Mouse (Mus musculus): ENCODE data around the gene 4930579F01Rik. TPM values are rescaled to one million over a fixed set of nuclear protein-coding genes. Genes with fewer than 3 reads are reported as not detected.

The 4930579F01Rik gene
- polyA plus RNA-seq, 1 experiment from 2014 or later = 0.22 TPM

DNA sequence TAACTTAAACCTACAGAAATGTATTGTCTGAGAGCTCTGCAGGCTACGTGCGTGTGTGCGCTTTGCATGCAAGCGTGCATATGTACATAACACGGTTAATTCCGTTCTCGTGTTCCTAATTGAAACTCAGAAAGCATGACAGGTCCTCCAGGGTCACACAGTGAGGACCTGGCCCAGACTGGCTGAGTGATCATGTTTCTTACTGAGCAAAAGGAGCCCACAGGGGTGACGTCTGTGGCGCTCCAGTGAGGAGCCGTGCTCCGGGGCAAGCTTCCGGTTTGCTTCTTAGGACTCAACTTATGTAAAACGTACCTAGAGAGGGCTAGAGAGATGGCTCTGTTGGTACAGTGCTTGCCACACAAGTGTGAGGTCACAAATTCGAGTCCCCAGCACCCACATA lies 3.5 kb upstream of the 4930579F01Rik start:
- TF ChIP-seq EP300 (optimal IDR thresholded peaks at IDR 0.05) (no peak), CTCF (IDR thresholded peaks at IDR 0.05; ENCODE audit: low read depth) (no peak)
- Histone ChIP-seq H3K27me3 (ENCODE audit: control insufficient read depth, insufficient read depth, low read length) (no peaks in the 10 kb centered on the region), H3K27ac (replicated peaks) (no peak overlapping the region), H3K9ac (ENCODE audit: low read length) (no peak overlapping the region), H3K36me3 (ENCODE audit: control insufficient read depth, insufficient read depth, low read length) (no peaks in the 10 kb centered on the region), H3K9me3 (ENCODE audit: control insufficient read depth, low read length) (no peaks in the 10 kb centered on the region), H3K4me1 (replicated peaks; ENCODE audit: control insufficient read depth, insufficient read depth) (no peaks in the 10 kb centered on the region), H3K4me2 (replicated peaks; ENCODE audit: low read depth) (no peak overlapping the region), H3K4me3 (ENCODE audit: low read depth, low read length) (no peak overlapping the region)
- 85% methylated on average over 14 of the region's 14 CpGs for WGBS
- DNase-seq (ENCODE audit: low spot score) = no peak
- ATAC-seq (ENCODE audit: low FRiP score, low TSS enrichment) = no peak

DNA sequence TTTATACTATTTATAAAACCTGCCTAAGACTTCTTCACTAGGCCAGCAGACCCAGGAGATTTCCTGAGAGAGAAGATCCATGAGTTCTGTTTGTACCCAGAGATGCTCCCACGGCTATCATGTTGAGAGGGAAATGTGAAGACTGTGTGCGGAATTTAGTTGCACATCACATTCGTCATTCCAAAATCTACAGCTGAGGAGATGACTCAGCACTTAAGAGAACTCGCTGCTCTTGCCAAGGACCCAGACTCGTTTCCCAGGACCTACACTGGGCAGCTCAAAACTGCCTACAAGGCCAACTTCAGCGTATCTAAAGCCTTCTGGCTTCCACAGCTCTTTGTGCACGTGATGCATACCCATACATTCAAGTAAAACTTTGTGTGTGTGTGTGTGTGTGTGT lies 1.4 kb downstream of the 4930579F01Rik start:
- Histone ChIP-seq H3K36me3 (ENCODE audit: control insufficient read depth, insufficient read depth, low read length) (no peaks in the 10 kb centered on the region), H3K4me2 (replicated peaks; ENCODE audit: low read depth) (no peak overlapping the region), H3K9me3 (ENCODE audit: control insufficient read depth, low read length) (no peaks in the 10 kb centered on the region), H3K27me3 (ENCODE audit: control insufficient read depth, insufficient read depth, low read length) (no peaks in the 10 kb centered on the region), H3K4me1 (replicated peaks; ENCODE audit: control insufficient read depth, insufficient read depth) (no peaks in the 10 kb centered on the region), H3K9ac (ENCODE audit: low read length) (no peak overlapping the region), H3K27ac (replicated peaks) (no peak overlapping the region), H3K4me3 (ENCODE audit: low read depth, low read length) (no peak overlapping the region)
- no peak for DNase-seq (ENCODE audit: low spot score)
- ATAC-seq (ENCODE audit: low FRiP score, low TSS enrichment) = no peak
- no peak for TF ChIP-seq EP300 (optimal IDR thresholded peaks at IDR 0.05)
- no peak for TF ChIP-seq CTCF (IDR thresholded peaks at IDR 0.05; ENCODE audit: low read depth)
- WGBS = 59% methylated on average over 7 of the region's 7 CpGs

DNA sequence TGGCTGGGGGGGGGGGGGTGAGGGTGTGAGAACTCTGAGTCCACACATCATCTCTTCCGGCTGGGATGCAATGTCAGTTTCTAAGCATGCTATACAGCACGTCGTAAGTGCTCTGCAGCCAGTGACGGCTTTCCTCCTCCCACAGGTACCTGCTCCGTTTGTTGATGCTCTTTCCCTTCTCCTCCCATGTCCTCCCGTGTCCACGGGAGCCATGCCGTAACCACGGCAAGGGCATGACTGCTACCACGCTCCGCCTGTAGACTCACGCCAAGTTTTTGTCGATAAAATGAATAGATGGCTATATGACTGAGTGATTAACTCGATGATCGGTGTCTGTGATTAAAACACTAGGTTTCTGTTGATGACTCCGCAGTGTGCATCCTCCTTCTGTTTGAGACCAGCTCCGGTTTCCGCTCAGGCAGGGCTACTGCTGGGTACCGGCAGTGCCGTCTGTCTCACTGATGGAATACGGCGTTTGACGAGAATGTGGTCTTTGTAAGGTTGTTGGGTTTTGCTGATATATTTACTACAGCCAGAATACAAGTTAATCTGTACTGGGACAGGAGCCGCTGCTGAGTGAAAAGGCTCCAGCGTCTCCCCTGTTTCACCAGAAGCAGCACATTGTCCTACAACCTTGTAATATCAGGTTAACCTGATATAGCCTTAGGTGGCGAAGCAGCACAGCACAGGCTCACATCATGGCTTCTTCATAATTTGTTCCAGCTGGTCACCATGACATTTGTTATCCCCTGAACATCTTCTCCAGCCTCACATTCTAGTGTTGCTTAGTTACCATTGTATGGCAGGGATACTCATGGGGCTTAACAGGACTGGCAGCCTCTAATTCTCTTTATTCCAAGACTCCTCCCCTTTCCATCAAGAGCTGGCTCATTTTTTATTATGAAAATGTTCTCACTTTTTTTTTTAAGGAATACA lies 7.4 kb downstream of the 4930579F01Rik start:
- H3K27me3 ChIP-seq (ENCODE audit: control insufficient read depth, insufficient read depth, low read length) = no peaks in the 10 kb centered on the region
- no peak overlapping the region for H3K27ac ChIP-seq (replicated peaks)
- no peak for DNase-seq (ENCODE audit: low spot score)
- no peak overlapping the region for H3K4me3 ChIP-seq (ENCODE audit: low read depth, low read length)
- no peak overlapping the region for H3K4me2 ChIP-seq (replicated peaks; ENCODE audit: low read depth)
- no peaks in the 10 kb centered on the region for H3K4me1 ChIP-seq (replicated peaks; ENCODE audit: control insufficient read depth, insufficient read depth)
- H3K9ac ChIP-seq (ENCODE audit: low read length) = no peak overlapping the region
- no peak for ATAC-seq (ENCODE audit: low FRiP score, low TSS enrichment)
- H3K9me3 ChIP-seq (ENCODE audit: control insufficient read depth, low read length) = no peaks in the 10 kb centered on the region
- no peaks in the 10 kb centered on the region for H3K36me3 ChIP-seq (ENCODE audit: control insufficient read depth, insufficient read depth, low read length)
- 84% methylated on average over 26 of the region's 26 CpGs for WGBS
- no peak for TF ChIP-seq EP300 (optimal IDR thresholded peaks at IDR 0.05)
- TF ChIP-seq CTCF (IDR thresholded peaks at IDR 0.05; ENCODE audit: low read depth) = no peak

DNA sequence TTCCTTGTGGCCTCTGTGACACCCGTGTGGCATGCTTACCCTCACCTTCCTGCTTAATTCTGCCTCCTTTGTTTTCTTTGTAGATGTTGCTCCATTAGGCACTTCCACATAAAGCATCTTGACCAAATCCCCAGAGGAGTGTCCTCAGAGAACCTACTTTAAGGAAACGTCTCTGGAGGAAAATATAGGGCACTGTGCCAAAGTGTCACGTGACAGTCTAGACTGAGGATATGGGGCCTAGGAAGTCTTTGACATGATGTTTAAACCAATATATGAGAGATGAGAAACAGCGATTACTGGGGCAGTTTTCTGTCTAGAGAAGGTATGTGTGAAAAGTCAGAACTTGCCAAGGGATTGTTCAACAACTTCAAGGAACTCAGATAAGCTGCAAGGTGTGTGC lies 8.3 kb downstream of the 4930579F01Rik start:
- Histone ChIP-seq H3K36me3 (ENCODE audit: control insufficient read depth, insufficient read depth, low read length) (no peaks in the 10 kb centered on the region), H3K4me1 (replicated peaks; ENCODE audit: control insufficient read depth, insufficient read depth) (no peaks in the 10 kb centered on the region), H3K9me3 (ENCODE audit: control insufficient read depth, low read length) (no peaks in the 10 kb centered on the region), H3K27ac (replicated peaks) (no peak overlapping the region), H3K4me2 (replicated peaks; ENCODE audit: low read depth) (no peak overlapping the region), H3K27me3 (ENCODE audit: control insufficient read depth, insufficient read depth, low read length) (no peaks in the 10 kb centered on the region), H3K4me3 (ENCODE audit: low read depth, low read length) (no peak overlapping the region), H3K9ac (ENCODE audit: low read length) (no peak overlapping the region)
- ATAC-seq (ENCODE audit: low FRiP score, low TSS enrichment) = 0 out of 2 replicates have a peak, but pooled peaks have one; percentile 56
- DNase-seq (ENCODE audit: low spot score) = peak; percentile 48
- TF ChIP-seq EP300 (optimal IDR thresholded peaks at IDR 0.05) = no peak
- TF ChIP-seq CTCF (IDR thresholded peaks at IDR 0.05; ENCODE audit: low read depth) = no peak
- 18% methylated on average over 4 of the region's 4 CpGs for WGBS

DNA sequence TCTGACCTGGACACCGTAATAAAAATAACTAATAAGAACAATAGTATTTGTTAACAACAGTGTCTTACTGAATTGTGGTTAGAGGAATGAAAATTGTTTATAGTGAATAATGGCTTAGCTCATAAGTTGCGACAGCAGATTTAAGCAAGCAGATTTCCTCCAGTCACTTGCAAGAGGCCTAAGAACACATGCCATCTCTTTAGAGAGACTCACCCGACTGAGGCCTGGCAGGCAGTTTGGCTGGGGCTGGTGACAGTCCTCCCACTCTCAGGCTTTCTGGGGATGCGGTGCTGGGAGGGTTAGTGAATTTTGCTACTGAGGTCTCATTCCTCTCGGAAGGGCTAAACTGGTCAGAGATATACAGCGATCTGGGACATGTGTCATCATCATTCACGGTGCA lies 10.3 kb downstream of the 4930579F01Rik start:
- Histone ChIP-seq H3K27ac (replicated peaks) (no peak overlapping the region), H3K27me3 (ENCODE audit: control insufficient read depth, insufficient read depth, low read length) (no peaks in the 10 kb centered on the region), H3K4me3 (ENCODE audit: low read depth, low read length) (no peak overlapping the region), H3K9ac (ENCODE audit: low read length) (no peak overlapping the region), H3K9me3 (ENCODE audit: control insufficient read depth, low read length) (no peaks in the 10 kb centered on the region), H3K4me1 (replicated peaks; ENCODE audit: control insufficient read depth, insufficient read depth) (no peaks in the 10 kb centered on the region), H3K4me2 (replicated peaks; ENCODE audit: low read depth) (no peak overlapping the region), H3K36me3 (ENCODE audit: control insufficient read depth, insufficient read depth, low read length) (no peaks in the 10 kb centered on the region)
- ATAC-seq (ENCODE audit: low FRiP score, low TSS enrichment) (no peak), DNase-seq (ENCODE audit: low spot score) (no peak)
- WGBS = 74% methylated on average over 7 of the region's 7 CpGs
- no peak for TF ChIP-seq CTCF (IDR thresholded peaks at IDR 0.05; ENCODE audit: low read depth)
- TF ChIP-seq EP300 (optimal IDR thresholded peaks at IDR 0.05) = no peak

DNA sequence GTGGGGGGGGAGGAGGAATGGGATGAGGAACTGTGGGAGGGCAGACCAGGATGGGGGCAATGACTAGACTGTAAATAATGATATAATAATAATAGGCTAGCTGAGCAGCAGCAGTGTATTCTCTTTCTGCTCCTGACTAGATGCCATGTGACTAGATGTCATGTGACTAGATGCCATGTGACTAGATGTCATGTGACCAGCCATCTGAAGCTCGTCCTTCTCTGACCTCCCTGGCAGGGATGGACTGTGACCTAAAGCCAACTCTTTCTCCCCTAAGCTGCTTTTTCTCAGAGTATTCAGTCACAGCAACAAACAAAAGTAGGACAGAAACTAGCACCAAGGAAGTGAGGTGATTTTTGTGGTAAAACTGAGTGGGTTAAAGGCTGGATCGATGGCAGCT lies 11.6 kb downstream of the 4930579F01Rik start:
- TF ChIP-seq EP300 (optimal IDR thresholded peaks at IDR 0.05) (no peak), CTCF (IDR thresholded peaks at IDR 0.05; ENCODE audit: low read depth) (no peak)
- Histone ChIP-seq H3K4me2 (replicated peaks; ENCODE audit: low read depth) (no peak overlapping the region), H3K9ac (ENCODE audit: low read length) (no peak overlapping the region), H3K27ac (replicated peaks) (no peak overlapping the region), H3K27me3 (ENCODE audit: control insufficient read depth, insufficient read depth, low read length) (no peaks in the 10 kb centered on the region), H3K4me1 (replicated peaks; ENCODE audit: control insufficient read depth, insufficient read depth) (no peaks in the 10 kb centered on the region), H3K36me3 (ENCODE audit: control insufficient read depth, insufficient read depth, low read length) (no peaks in the 10 kb centered on the region), H3K9me3 (ENCODE audit: control insufficient read depth, low read length) (no peaks in the 10 kb centered on the region), H3K4me3 (ENCODE audit: low read depth, low read length) (no peak overlapping the region)
- DNase-seq (ENCODE audit: low spot score) = no peak
- 82% methylated on average over 2 of the region's 2 CpGs for WGBS
- ATAC-seq (ENCODE audit: low FRiP score, low TSS enrichment) = no peak
